Mouse (Mus musculus) liver, embryonic 14 days (tissue): Measurements from ENCODE around the gene Olfr346. TPM values are rescaled to one million over a fixed set of nuclear protein-coding genes. Genes with fewer than 3 reads are reported as not detected.

Source experiments
- polyA plus RNA-seq: library from polyadenylated mRNA; depleted of rRNA; stranded (reverse); fragments of >200 nt; gene quantifications from 2 replicates; pipeline ENCODE4 v1.2.3, GENCODE M21; 2012; rRNA removed

The Olfr346 gene
- not detected in 2 replicates for polyA plus RNA-seq

DNA sequence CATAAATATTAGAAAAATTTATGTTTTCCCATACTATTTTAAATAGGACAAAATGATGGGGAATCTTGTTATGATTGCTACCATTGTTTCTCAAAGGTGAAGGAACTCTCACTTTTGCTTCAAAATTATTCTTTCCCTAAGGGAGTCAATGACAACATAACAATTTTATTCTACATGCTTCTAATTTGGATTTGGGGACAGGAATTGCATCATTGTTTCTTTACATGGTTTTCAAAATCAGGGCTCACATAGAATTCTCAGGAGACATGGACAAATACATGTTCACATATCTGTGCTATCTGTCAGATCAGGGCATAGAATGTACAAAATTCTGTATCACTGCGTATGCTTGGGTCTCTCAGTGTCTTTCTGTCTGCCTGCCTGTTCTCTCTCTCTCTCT, at the start of gene Olfr346:
Olfr346 (plus strand) TSS at position 301 of the 400 bp plus-strand sequence.

DNA sequence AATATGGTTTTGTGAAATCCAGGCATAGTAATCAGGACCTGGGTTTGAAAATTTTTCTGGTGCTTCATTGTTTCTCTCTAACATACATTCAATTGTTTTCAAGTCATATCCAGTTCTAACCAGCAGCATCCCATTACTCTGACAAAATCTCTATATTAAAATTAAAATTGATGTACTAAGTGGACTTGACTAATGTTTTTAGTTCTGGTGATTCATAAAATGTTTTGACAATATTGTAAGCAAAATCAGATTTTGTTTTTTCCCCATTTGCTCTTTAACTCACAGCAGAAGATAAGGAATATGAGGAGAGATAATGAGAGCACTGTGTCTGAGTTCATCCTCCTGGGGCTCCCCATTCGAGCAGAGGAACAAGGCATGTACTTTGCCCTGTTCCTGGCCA, 45.8 kb upstream of the Olfr346 start, which contains the start of gene Olfr345:
Olfr345 (plus strand) TSS at position 301 of the 400 bp plus-strand sequence.

DNA sequence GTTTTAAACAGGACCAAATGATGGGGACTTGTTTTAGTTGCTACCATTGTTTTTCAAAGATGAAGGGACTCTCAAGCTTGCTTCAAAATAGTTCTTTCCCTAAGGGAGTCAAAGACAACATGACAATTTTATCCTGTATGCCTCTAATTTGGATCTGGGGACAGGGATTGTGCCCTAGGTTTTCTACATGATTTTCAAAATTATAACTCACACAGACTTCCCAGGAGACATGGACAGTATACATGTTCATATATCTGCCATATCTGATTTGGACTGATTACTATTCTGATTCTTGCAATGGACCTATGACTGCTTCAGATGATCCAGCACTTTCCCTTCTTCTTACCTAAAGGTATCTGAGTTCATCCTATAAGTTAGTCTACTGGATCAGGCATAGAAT, 46.0 kb downstream of the Olfr346 start, which contains the start of gene Olfr347:
Olfr347 (plus strand) TSS at position 301 of the 400 bp plus-strand sequence.

Other genes with a start within 250 kb of the Olfr346 start
- not detected in 2 replicates for gene Olfr340, start 233.2 kb upstream of the Olfr346 start, polyA plus RNA-seq
- not detected in 2 replicates for gene Olfr341, start 203.3 kb upstream of the Olfr346 start, polyA plus RNA-seq
- gene Olfr342, start 160.8 kb upstream of the Olfr346 start, polyA plus RNA-seq: not detected in 2 replicates
- not detected in 2 replicates for gene Olfr344, start 119.1 kb upstream of the Olfr346 start, polyA plus RNA-seq
- gene Olfr345, start 45.7 kb upstream of the Olfr346 start, polyA plus RNA-seq: not detected in 2 replicates
- gene Olfr347, start 46.1 kb downstream of the Olfr346 start, polyA plus RNA-seq: not detected in 2 replicates
- not detected in 2 replicates for gene Olfr348, start 98.5 kb downstream of the Olfr346 start, polyA plus RNA-seq
- gene Olfr50, start 104.8 kb downstream of the Olfr346 start, polyA plus RNA-seq: not detected in 2 replicates
- not detected in 2 replicates for gene Olfr3, start 131.2 kb downstream of the Olfr346 start, polyA plus RNA-seq
- gene Olfr350, start 160.5 kb downstream of the Olfr346 start, polyA plus RNA-seq: not detected in 2 replicates
- gene Olfr351, start 176.9 kb downstream of the Olfr346 start, polyA plus RNA-seq: not detected in 2 replicates
- gene Olfr352, start 182.7 kb downstream of the Olfr346 start, polyA plus RNA-seq: not detected in 2 replicates
- gene Olfr353, start 207.1 kb downstream of the Olfr346 start, polyA plus RNA-seq: not detected in 2 replicates
- gene Olfr354, start 219.9 kb downstream of the Olfr346 start, polyA plus RNA-seq: not detected in 2 replicates
- not detected in 2 replicates for gene Olfr355, start 243.1 kb downstream of the Olfr346 start, polyA plus RNA-seq